8 mouse cellular contexts compared by ENCODE assay signal in the genomic region with DNA sequence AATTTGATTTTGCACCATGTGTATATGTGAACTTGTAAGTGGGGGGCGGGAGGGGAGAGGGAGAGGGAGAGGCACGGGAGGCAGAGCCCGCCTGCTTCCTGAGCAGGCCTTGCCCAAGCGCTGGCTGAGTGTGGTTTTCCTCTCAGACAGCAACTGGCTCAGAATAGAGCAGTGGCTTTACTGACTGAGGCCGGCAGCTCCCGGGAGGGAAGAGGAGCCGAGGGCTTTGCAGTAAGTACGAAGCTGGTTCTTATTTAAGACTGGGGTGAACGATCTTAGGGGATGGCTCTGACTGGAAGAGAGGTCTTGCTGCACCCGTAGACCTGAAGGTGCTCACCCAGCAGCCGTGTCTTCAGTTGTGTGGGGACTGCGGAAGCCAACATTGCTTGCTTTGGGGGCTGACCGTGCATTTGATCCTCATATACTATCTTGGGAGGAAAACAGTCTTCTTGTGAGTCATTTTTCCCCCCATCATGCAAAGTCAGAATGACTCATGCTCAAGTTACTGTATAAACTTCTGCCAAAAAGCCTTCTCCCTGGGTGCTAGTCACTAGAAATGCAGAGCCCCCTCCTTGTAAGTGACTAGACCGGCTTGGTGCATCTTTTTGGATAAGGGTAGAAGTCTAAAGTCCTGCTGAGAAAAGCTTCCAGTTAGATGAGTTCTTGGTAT. TPM values are rescaled to one million over a fixed set of nuclear protein-coding genes. Genes with fewer than 3 reads are reported as not detected.
DNase-seq lines count a peak whose midpoint lies in the region; ATAC-seq lines count a peak whose summit lies in the region.

No protein-coding gene starts in this region.

- H3K27ac ChIP-seq in forebrain, embryonic 10.5 days: 0 out of 2 replicates have a peak overlapping the region, but pooled peaks have one; percentile 44
- H3K27ac ChIP-seq in forebrain, embryonic 11.5 days (ENCODE audit: low read depth, low read length): no peak overlapping the region
- H3K27ac ChIP-seq in brown adipose tissue, adult 24 weeks (replicated peaks; ENCODE audit: low read depth, low read length): peak overlapping the region; percentile 76
- H3K27ac ChIP-seq in heart, embryonic 13.5 days (replicated peaks): peak overlapping the region; percentile 79
- peak overlapping the region; percentile 83 for H3K27ac ChIP-seq in liver, embryonic 11.5 days (ENCODE audit: low read depth, low read length)

- no peaks in the 10 kb centered on the region for H3K36me3 ChIP-seq in forebrain, embryonic 10.5 days (replicated peaks)
- H3K36me3 ChIP-seq in forebrain, embryonic 11.5 days (ENCODE audit: control insufficient read depth, insufficient read depth, low read length): no peaks in the 10 kb centered on the region
- no peaks in the 10 kb centered on the region for H3K36me3 ChIP-seq in heart, embryonic 13.5 days
- no peaks in the 10 kb centered on the region for H3K36me3 ChIP-seq in liver, embryonic 11.5 days (ENCODE audit: control insufficient read depth, insufficient read depth, low read length)

- H3K27me3 ChIP-seq in forebrain, embryonic 10.5 days (ENCODE audit: poor library complexity, severe bottlenecking): no peaks in the 10 kb centered on the region
- no peaks in the 10 kb centered on the region for H3K27me3 ChIP-seq in forebrain, embryonic 11.5 days (ENCODE audit: control insufficient read depth, insufficient read depth, low read length)
- H3K27me3 ChIP-seq in heart, embryonic 13.5 days (replicated peaks): no peaks in the 10 kb centered on the region
- H3K27me3 ChIP-seq in liver, embryonic 11.5 days (replicated peaks; ENCODE audit: control insufficient read depth, insufficient read depth, low read length): no peaks in the 10 kb centered on the region

- no peaks in the 10 kb centered on the region for H3K9me3 ChIP-seq in forebrain, embryonic 10.5 days
- H3K9me3 ChIP-seq in forebrain, embryonic 11.5 days (ENCODE audit: control insufficient read depth, low read length): no peaks in the 10 kb centered on the region
- H3K9me3 ChIP-seq in heart, embryonic 13.5 days: no peaks in the 10 kb centered on the region
- no peaks in the 10 kb centered on the region for H3K9me3 ChIP-seq in liver, embryonic 11.5 days (ENCODE audit: control insufficient read depth, low read length)

- no peak for DNase-seq in forebrain, embryonic 10.5 days (ENCODE audit: extremely low spot score, low spot score)
- DNase-seq in forebrain, embryonic 11.5 days (ENCODE audit: low spot score): no peak
- peak; percentile 89 for DNase-seq in 3T3-L1 (ENCODE audit: low read depth, low spot score)
- peak; percentile 47 for DNase-seq in liver, embryonic 11.5 days (ENCODE audit: low spot score)
- peak; percentile 38 for DNase-seq in right cerebral cortex, postnatal 14 days
- no peak for DNase-seq in testis, postnatal 10 days (ENCODE audit: low spot score)

- no peak overlapping the region for H3K4me2 ChIP-seq in forebrain, embryonic 11.5 days (ENCODE audit: low read depth, low read length, severe bottlenecking)
- peak overlapping the region; percentile 49 for H3K4me2 ChIP-seq in heart, embryonic 13.5 days
- H3K4me2 ChIP-seq in liver, embryonic 11.5 days: peak overlapping the region; percentile 62

- no peak overlapping the region for H3K9ac ChIP-seq in forebrain, embryonic 11.5 days (ENCODE audit: low read length)
- H3K9ac ChIP-seq in heart, embryonic 13.5 days: no peak overlapping the region
- peak overlapping the region; percentile 57 for H3K9ac ChIP-seq in liver, embryonic 11.5 days (ENCODE audit: low read depth, low read length)

- 61% methylated on average over 14 of the region's 14 CpGs for WGBS in forebrain, embryonic 10.5 days
- 65% methylated on average over 14 of the region's 14 CpGs for WGBS in forebrain, embryonic 11.5 days
- 33% methylated on average over 14 of the region's 14 CpGs for WGBS in heart, embryonic 13.5 days
- 29% methylated on average over 14 of the region's 14 CpGs for WGBS in liver, embryonic 11.5 days

- H3K4me3 ChIP-seq in forebrain, embryonic 10.5 days: no peak overlapping the region
- no peak overlapping the region for H3K4me3 ChIP-seq in forebrain, embryonic 11.5 days (ENCODE audit: low read depth, low read length)
- peak overlapping the region; percentile 39 for H3K4me3 ChIP-seq in brown adipose tissue, adult 24 weeks (ENCODE audit: insufficient read depth, low read depth, low read length)
- peak overlapping the region; percentile 15 for H3K4me3 ChIP-seq in heart, embryonic 13.5 days
- H3K4me3 ChIP-seq in liver, embryonic 11.5 days (ENCODE audit: low read depth, low read length): peak overlapping the region; percentile 17

- no peak for ATAC-seq in forebrain, embryonic 11.5 days (replicated peaks; ENCODE audit: low FRiP score)
- ATAC-seq in heart, embryonic 13.5 days (ENCODE audit: extremely low read depth, insufficient number of reproducible peaks, low FRiP score, low TSS enrichment): no peak
- peak; percentile 71 for ATAC-seq in liver, embryonic 11.5 days (replicated peaks; ENCODE audit: low FRiP score)

- peaks cover 24% of the 10 kb centered on the region for H3K4me1 ChIP-seq in forebrain, embryonic 10.5 days
- no peaks in the 10 kb centered on the region for H3K4me1 ChIP-seq in forebrain, embryonic 11.5 days (replicated peaks; ENCODE audit: control insufficient read depth, insufficient read depth, low read length)
- H3K4me1 ChIP-seq in brown adipose tissue, adult 24 weeks (ENCODE audit: control insufficient read depth, insufficient read depth, insufficient read length, low read length): no peaks in the 10 kb centered on the region
- peaks cover 28% of the 10 kb centered on the region for H3K4me1 ChIP-seq in heart, embryonic 13.5 days
- H3K4me1 ChIP-seq in liver, embryonic 11.5 days (replicated peaks; ENCODE audit: control insufficient read depth, insufficient read depth, low read length): peaks cover 26% of the 10 kb centered on the region

RNA-seq across cellular contexts. Expression of a gene that starts 48.8 kb away (rescaled TPM):
- polyA plus RNA-seq in forebrain, embryonic 10.5 days (2016; fragmentation: Nextera tagmentation; extraction: Ambion mirVana): 10.4 and 12.0 TPM in 2 replicates
- polyA plus RNA-seq in forebrain, embryonic 11.5 days (2014; fragmentation: Nextera tagmentation; extraction: Ambion mirVana): 19.0 and 20.2 TPM in 2 replicates
- polyA plus RNA-seq in brown adipose tissue, adult 24 weeks (2012; ENCODE audit: insufficient read depth, insufficient read length, missing spikeins): 0.58 and 2.5 TPM in 2 replicates
- 12.2 and 13.1 TPM in 2 replicates for polyA plus RNA-seq in heart, embryonic 13.5 days (2015; fragmentation: Nextera tagmentation; extraction: Ambion mirVana)
- polyA plus RNA-seq in liver, embryonic 11.5 days (2014; fragmentation: Nextera tagmentation; extraction: Ambion mirVana): 23.6 and 23.7 TPM in 2 replicates

Comparison
In these comparisons a context has a peak if more than half of its experiments do, and no peak if none do; other contexts are left out.
1. DNase-seq: peak in 3T3-L1 (single experiment), liver, embryonic 11.5 days (single experiment) and right cerebral cortex, postnatal 14 days (single experiment); none in forebrain, embryonic 10.5 days (single experiment), forebrain, embryonic 11.5 days (single experiment) and testis, postnatal 10 days (single experiment).
2. H3K4me3 ChIP-seq: peak in brown adipose tissue, adult 24 weeks (single experiment), heart, embryonic 13.5 days (single experiment) and liver, embryonic 11.5 days (single experiment); none in forebrain, embryonic 10.5 days (single experiment) and forebrain, embryonic 11.5 days (single experiment).